In genomic region chr5:28520800-28521707, GRCm38 (mm10) we compare ENCODE assay signal across 10 mouse cellular contexts. TPM values are rescaled to one million over a fixed set of nuclear protein-coding genes. Genes with fewer than 3 reads are reported as not detected.
A peak's percentile ranks its signal among the peaks of the same experiment; 100 is the strongest.
DNase-seq lines count a peak whose midpoint lies in the region; ATAC-seq lines count a peak whose summit lies in the region.
"Had no signal": no experiment of that assay in that cellular context is flagged by ENCODE, and none has a peak within 500 bp of the region (broad histone marks: within the 10 kb centered on the region; RNA-seq: fewer than 3 reads in every experiment).

No protein-coding gene starts in this region.

- no peaks in the 10 kb centered on the region for H3K9me3 ChIP-seq in embryonic facial prominence, embryonic 15.5 days (replicated peaks)
- H3K9me3 ChIP-seq in heart, embryonic 16.5 days (replicated peaks; ENCODE audit: control insufficient read depth, low read length), result no peaks in the 10 kb centered on the region

- DNase-seq in ovary, adult 18-20 months (ENCODE audit: low spot score), result peak; percentile 17
- no peak for DNase-seq in ovary, postnatal 10 days (ENCODE audit: low spot score)
- DNase-seq in layer of hippocampus, postnatal 36 days, result peak; percentile 73 to 74
- DNase-seq in right cerebral cortex, postnatal 10 days (ENCODE audit: low spot score in 2 of 2), result peak; percentile 80 to 84
- no peak for DNase-seq in spleen, adult 12 weeks (ENCODE audit: low spot score)
- DNase-seq in thymus, adult 18-20 months, result no peak

- H3K27ac ChIP-seq in embryonic facial prominence, embryonic 15.5 days (replicated peaks), result no peak overlapping the region
- H3K27ac ChIP-seq in heart, embryonic 16.5 days (ENCODE audit: low read length), result peak overlapping the region; percentile 15; the same call in 1 of the 2 replicates

- no peaks in the 10 kb centered on the region for H3K36me3 ChIP-seq in embryonic facial prominence, embryonic 15.5 days
- H3K36me3 ChIP-seq in heart, embryonic 16.5 days (ENCODE audit: control insufficient read depth, insufficient read depth), result no peaks in the 10 kb centered on the region

- H3K27me3 ChIP-seq in embryonic facial prominence, embryonic 15.5 days, result no peaks in the 10 kb centered on the region
- no peaks in the 10 kb centered on the region for H3K27me3 ChIP-seq in heart, embryonic 16.5 days (ENCODE audit: control insufficient read depth, insufficient read depth, low read length)

- 33% methylated on average over 9 of the region's 9 CpGs for WGBS in embryonic facial prominence, embryonic 15.5 days
- 8% methylated on average over 9 of the region's 9 CpGs for WGBS in heart, embryonic 16.5 days

- H3K4me3 ChIP-seq in embryonic facial prominence, embryonic 15.5 days (replicated peaks), result no peak overlapping the region
- no peak overlapping the region for H3K4me3 ChIP-seq in heart, embryonic 16.5 days (ENCODE audit: low read length)

- peak; percentile 47 for ATAC-seq in embryonic facial prominence, embryonic 15.5 days (ENCODE audit: insufficient number of reproducible peaks, low FRiP score, low TSS enrichment, low read depth)
- peak; percentile 72 for ATAC-seq in heart, embryonic 16.5 days (replicated peaks; ENCODE audit: extremely low read depth, insufficient read depth, low FRiP score)

- H3K9ac ChIP-seq in embryonic facial prominence, embryonic 15.5 days, result no peak overlapping the region
- no peak overlapping the region for H3K9ac ChIP-seq in heart, embryonic 16.5 days (ENCODE audit: low read length)

- no peak overlapping the region for H3K4me2 ChIP-seq in embryonic facial prominence, embryonic 15.5 days (replicated peaks)
- H3K4me2 ChIP-seq in heart, embryonic 16.5 days (ENCODE audit: low read depth, low read length), result peak overlapping the region; percentile 47

- peaks cover 9% of the 10 kb centered on the region; the same call in 1 of the 2 replicates for H3K4me1 ChIP-seq in embryonic facial prominence, embryonic 15.5 days
- peaks cover 13% of the 10 kb centered on the region for H3K4me1 ChIP-seq in heart, embryonic 16.5 days (ENCODE audit: control insufficient read depth, insufficient read depth, low read length)

RNA-seq across cellular contexts. Expression of gene Shh, which starts 54.0 kb away (rescaled TPM):
- polyA plus RNA-seq in embryonic facial prominence, embryonic 15.5 days (2015; fragmentation: Nextera tagmentation; extraction: Ambion mirVana), result 2.2 and 2.9 TPM in 2 replicates
- polyA plus RNA-seq in heart, embryonic 16.5 days (2015; fragmentation: Nextera tagmentation; extraction: Ambion mirVana), result 0.14 and 0.82 TPM in 2 replicates
- total RNA-seq in layer of hippocampus, postnatal 36 days (2021), result 1 to 10 TPM; 1.1 to 1.7 TPM
- total RNA-seq: heart, postnatal 36 days; neutrophil, adult 5-6 weeks had no signal

Comparison
In these comparisons a context has a peak if more than half of its experiments do, and no peak if none do; other contexts are left out.
1. DNase-seq: peak in ovary, adult 18-20 months (single experiment), layer of hippocampus, postnatal 36 days (2 of 2) and right cerebral cortex, postnatal 10 days (2 of 2); none in ovary, postnatal 10 days (single experiment), spleen, adult 12 weeks (single experiment) and thymus, adult 18-20 months (0 of 2).